Mouse (Mus musculus) ES-E14 (cell line): ENCODE data around the gene Lamb3. TPM values are rescaled to one million over a fixed set of nuclear protein-coding genes. Genes with fewer than 3 reads are reported as not detected.

Source experiments
- DNase-seq: peaks from one replicate; pipeline ENCODE4 v3.0.0-alpha.2; 2013; ENCODE audit warnings: low read depth, low spot score
- H3K27ac ChIP-seq: 2 replicates; pipeline ENCODE4 v1.5.1; 2012; ENCODE audit warnings: low read depth, mild to moderate bottlenecking, low read length, moderate library complexity, mixed read lengths; ENCODE audit not compliant: poor library complexity, insufficient read depth, severe bottlenecking
- H3K36me3 ChIP-seq: 2 replicates; pipeline ENCODE4 v1.6.1; 2012; ENCODE audit warnings: mild to moderate bottlenecking, low read length, moderate library complexity, mixed read lengths; ENCODE audit not compliant: control insufficient read depth, poor library complexity, insufficient read depth, severe bottlenecking
- H3K4me1 ChIP-seq, 2 experiments: fragments of 150-350 bp in 1 of 2; sonication (generic) in 1 of 2; 2 replicates each; pipeline ENCODE4 v1.6.1; 2012; ENCODE audit warnings: low read length in 2 of 2, mild to moderate bottlenecking in 1 of 2, mixed read lengths in 1 of 2; ENCODE audit not compliant: control insufficient read depth in 2 of 2, insufficient read depth in 2 of 2, poor library complexity in 1 of 2
- H3K4me3 ChIP-seq, 2 experiments: fragments of 150-350 bp in 1 of 2; sonication (generic) in 1 of 2; 2 replicates each; pipeline ENCODE4 v1.5.1; 2012; ENCODE audit warnings: low read length in 2 of 2, low read depth in 1 of 2, mild to moderate bottlenecking in 1 of 2, mixed read lengths in 1 of 2; ENCODE audit not compliant: insufficient read depth in 1 of 2, poor library complexity in 1 of 2, severe bottlenecking in 1 of 2
- H3K9ac ChIP-seq: 2 replicates; pipeline ENCODE4 v1.6.1; 2012; ENCODE audit warnings: low read depth, mild to moderate bottlenecking, low read length, mixed read lengths; ENCODE audit not compliant: poor library complexity, insufficient read depth, severe bottlenecking
- H3K9me3 ChIP-seq: fragments of 150-350 bp; sonication (generic); 2 replicates; pipeline ENCODE4 v1.6.1; 2012; ENCODE audit warnings: low read depth, mild to moderate bottlenecking, low read length; ENCODE audit not compliant: control insufficient read depth, insufficient read depth
- CHD2 ChIP-seq: IDR thresholded peaks from 2 replicates; pipeline ENCODE4 v1.6.1; 2014; ENCODE audit warnings: mild to moderate bottlenecking, low read depth, low read length, inconsistent platforms
- HCFC1 ChIP-seq: IDR thresholded peaks from 2 replicates; pipeline ENCODE4 v1.6.1; 2012; ENCODE audit warnings: low read length, inconsistent platforms, borderline replicate concordance; ENCODE audit not compliant: insufficient read depth
- MAFK ChIP-seq: IDR thresholded peaks from 2 replicates; pipeline ENCODE4 v1.6.1; 2014; ENCODE audit warnings: mild to moderate bottlenecking, low read depth, low read length, inconsistent platforms; ENCODE audit not compliant: insufficient read depth
- ZC3H11A ChIP-seq: IDR thresholded peaks from 2 replicates; pipeline ENCODE4 v1.6.1; 2012; ENCODE audit warnings: low read depth, mild to moderate bottlenecking, inconsistent platforms, low read length, borderline replicate concordance
- ZNF384 ChIP-seq: IDR thresholded peaks from 2 replicates; pipeline ENCODE4 v1.6.1; 2012; ENCODE audit warnings: low read depth, low read length, inconsistent platforms
- in situ Hi-C, 2 experiments: fragments of 600-800 bp; cut with MboI; formaldehyde crosslinking; loops; one replicate each; pipeline ENCODE4 v1.15.1; 2025; ENCODE audit warnings: low sequenced_read_pairs in 2 of 2, inconsistent platforms in 1 of 2; ENCODE audit not compliant: unreplicated experiment in 2 of 2
- total RNA-seq: library from RNA; depleted of rRNA; stranded (reverse); fragments of 300-350 nt; gene quantifications from 2 replicates; pipeline ENCODE4 v1.2.3, GENCODE M21; 2012

The Lamb3 gene
- total RNA-seq, 1 experiment = 2.9 TPM

- Histone ChIP-seq H3K36me3 (no peaks in the 10 kb centered on the region), H3K9ac (no peak overlapping the region), H3K4me1 (no peaks in the 10 kb centered on the region), H3K4me3 (no peak overlapping the region), H3K27ac (no peak overlapping the region), H3K9me3 (no peaks in the 10 kb centered on the region)
- no peak for TF ChIP-seq ZNF384
- no peak for TF ChIP-seq HCFC1
- no peak for TF ChIP-seq ZC3H11A
- no peak for TF ChIP-seq CHD2
- TF ChIP-seq MAFK = no peak
- DNase-seq = no peak
- in situ Hi-C loops = no loop called here
These were observed 23.0 kb downstream of the Lamb3 start for GRCm38 (mm10) chr1:193230531-193230930.

GRCm38 (mm10) chr1:193230935-193231334 lies 23.4 kb downstream of the Lamb3 start:
- in situ Hi-C loops = no loop called here
- DNase-seq = no peak
- no peaks in the 10 kb centered on the region for H3K4me1 ChIP-seq

GRCm38 (mm10) chr1:193232732-193233131 lies 25.2 kb downstream of the Lamb3 start:
- H3K27ac ChIP-seq = no peak overlapping the region
- no peak for DNase-seq
- no peak overlapping the region for H3K9ac ChIP-seq
- no peak overlapping the region for H3K4me3 ChIP-seq
- TF ChIP-seq HCFC1 = no peak
- TF ChIP-seq CHD2 = no peak
- TF ChIP-seq ZC3H11A = no peak
- no peak for TF ChIP-seq MAFK
- TF ChIP-seq ZNF384 = no peak
- no peaks in the 10 kb centered on the region for H3K4me1 ChIP-seq
- no peaks in the 10 kb centered on the region for H3K36me3 ChIP-seq
- H3K9me3 ChIP-seq = no peaks in the 10 kb centered on the region
- in situ Hi-C loops = no loop called here

More at GRCm38 (mm10) chr1:193230935-193231334, 23.4 kb downstream of the Lamb3 start:
- Histone ChIP-seq H3K9me3 (no peaks in the 10 kb centered on the region), H3K4me3 (no peak overlapping the region), H3K27ac (no peak overlapping the region), H3K9ac (no peak overlapping the region), H3K36me3 (no peaks in the 10 kb centered on the region)
- TF ChIP-seq HCFC1 (no peak), ZC3H11A (no peak), CHD2 (no peak), MAFK (no peak), ZNF384 (no peak)

- DNase-seq = no peak
- Histone ChIP-seq H3K4me1 (no peaks in the 10 kb centered on the region), H3K9me3 (no peaks in the 10 kb centered on the region), H3K36me3 (no peaks in the 10 kb centered on the region), H3K27ac (no peak overlapping the region), H3K9ac (no peak overlapping the region), H3K4me3 (no peak overlapping the region)
- TF ChIP-seq ZC3H11A = no peak
- in situ Hi-C loops = no loop called here
These were observed 26.7 kb downstream of the Lamb3 start for GRCm38 (mm10) chr1:193234130-193234645.

GRCm38 (mm10) chr1:193234930-193235329 lies 27.4 kb downstream of the Lamb3 start:
- Histone ChIP-seq H3K9ac (no peak overlapping the region), H3K9me3 (no peaks in the 10 kb centered on the region), H3K27ac (no peak overlapping the region), H3K4me3 (no peak overlapping the region), H3K36me3 (no peaks in the 10 kb centered on the region), H3K4me1 (no peaks in the 10 kb centered on the region)
- no peak for DNase-seq
- in situ Hi-C loops = no loop called here
- TF ChIP-seq ZNF384 (no peak), ZC3H11A (no peak), MAFK (no peak), CHD2 (no peak), HCFC1 (no peak)
